Mouse (Mus musculus): ENCODE measurements at regions not wholly inside any gene's neighbourhood (a gene's known extent, or its start where the extent isn't known, plus 50 kb on each side); places are given as distances from the start of the nearest gene placed in this dataset.
"Not testable (repeated sequence)": the region's sequence is repeated elsewhere in the genome, so short reads cannot be mapped to it uniquely, and the experiment has no call there.

GRCm38 (mm10) chr8:20121391-20121909 is 218.3 kb downstream of the Gm31371 start:
- in situ Hi-C loops (cut with MboI, MseI): loop anchor here (5.0 kb wide), 4 partner anchors 176 to 426 kb away; no protein-coding TSS in a partner anchor

GRCm38 (mm10) chr8:20122067-20122925 is 219.1 kb downstream of the Gm31371 start:
- in situ Hi-C loops (cut with MboI, MseI): loop anchor here (5.0 kb wide), 4 partner anchors 175 to 425 kb away; no protein-coding TSS in a partner anchor

- in situ Hi-C loops (cut with MboI, MseI): loop anchor here (5.0 kb wide), 4 partner anchors 174 to 424 kb away; no protein-coding TSS in a partner anchor
Observed at GRCm38 (mm10) chr8:20123545-20123944, 220.4 kb downstream of the Gm31371 start.

- in situ Hi-C loops (cut with MboI, MseI): loop anchor here (5.0 kb wide), 1 partner anchor 147 kb away; no protein-coding TSS in a partner anchor
Observed at GRCm38 (mm10) chr8:20135626-20136025, 227.4 kb downstream of the Gm15319 start.

- in situ Hi-C loops (cut with MboI, MseI): not testable (repeated sequence)
Observed at GRCm38 (mm10) chr8:20145436-20145835, 217.6 kb downstream of the Gm15319 start.

GRCm38 (mm10) chr8:20151317-20152047 is 211.5 kb downstream of the Gm15319 start:
- in situ Hi-C loops (cut with MboI, MseI): loop anchor here (10.0 kb wide), 1 partner anchor 243 kb away; no protein-coding TSS in a partner anchor

GRCm38 (mm10) chr8:20154091-20154490 is 208.9 kb downstream of the Gm15319 start:
- in situ Hi-C loops (cut with MboI, MseI): loop anchor here (10.0 kb wide), 1 partner anchor 241 kb away; no protein-coding TSS in a partner anchor
